ENCODE assay signal across 8 mouse cellular contexts in the genomic region with DNA sequence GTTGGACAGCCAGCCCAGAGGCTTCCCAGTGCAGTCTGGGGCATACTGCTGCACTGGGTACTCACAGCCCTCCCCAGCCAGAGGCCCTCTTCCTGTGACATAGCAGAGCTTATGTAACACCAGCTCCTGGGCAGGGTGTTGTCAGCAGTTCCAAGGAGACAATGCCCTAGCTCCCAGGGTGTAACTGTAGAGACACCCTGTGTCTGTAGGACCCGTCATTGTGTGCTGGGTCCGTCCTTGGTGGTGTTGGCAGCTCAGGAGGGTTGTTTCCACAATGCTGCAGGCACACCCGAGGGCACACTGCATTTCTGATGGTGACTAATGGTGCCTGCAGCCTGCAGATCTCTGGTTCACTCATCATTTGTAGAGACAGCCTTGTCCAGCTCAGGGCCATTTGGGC. TPM values are rescaled to one million over a fixed set of nuclear protein-coding genes. Genes with fewer than 3 reads are reported as not detected.
DNase-seq lines count a peak whose midpoint lies in the region; ATAC-seq lines count a peak whose summit lies in the region.

No protein-coding gene starts in this region.

- 37% methylated on average over 3 of the region's 3 CpGs for WGBS in heart, embryonic 13.5 days
- 7% methylated on average over 3 of the region's 3 CpGs for WGBS in macrophage (ENCODE audit: missing documents)

- H3K27me3 ChIP-seq in heart, embryonic 13.5 days (replicated peaks): no peaks in the 10 kb centered on the region

- H3K9ac ChIP-seq in heart, embryonic 13.5 days: no peak overlapping the region

- DNase-seq in heart, adult 9 months (ENCODE audit: low spot score in 2 of 2): peak; percentile 62 to 79
- DNase-seq in heart, postnatal 25 days (ENCODE audit: low spot score): no peak
- peak; percentile 68 for DNase-seq in Muller cell, postnatal 12 days (ENCODE audit: inconsistent ontology term)
- no peak for DNase-seq in MN1 (ENCODE audit: low spot score)
- DNase-seq in right cerebral cortex, adult 18-20 months: no peak

- ATAC-seq in heart, embryonic 13.5 days (ENCODE audit: extremely low read depth, insufficient number of reproducible peaks, low FRiP score, low TSS enrichment): no peak; the same call in 1 of the 2 replicates
- no peak for ATAC-seq in cerebellum, adult (ENCODE audit: insufficient number of reproducible peaks, low FRiP score, low TSS enrichment)

- no peak overlapping the region for H3K4me2 ChIP-seq in heart, embryonic 13.5 days

- H3K27ac ChIP-seq in heart, embryonic 13.5 days (replicated peaks): peak overlapping the region; percentile 48; the same call in 1 of the 2 replicates
- peak overlapping the region; percentile 50 for H3K27ac ChIP-seq in macrophage

- no peaks in the 10 kb centered on the region for H3K36me3 ChIP-seq in heart, embryonic 13.5 days
- no peaks in the 10 kb centered on the region for H3K36me3 ChIP-seq in macrophage (ENCODE audit: inconsistent target)

- no peak overlapping the region for H3K4me3 ChIP-seq in heart, embryonic 13.5 days
- H3K4me3 ChIP-seq in macrophage (ENCODE audit: inconsistent target): no peak overlapping the region

- peaks cover 57% of the 10 kb centered on the region for H3K4me1 ChIP-seq in heart, embryonic 13.5 days

- H3K9me3 ChIP-seq in heart, embryonic 13.5 days: no peaks in the 10 kb centered on the region

- intact Hi-C loops in heart, postnatal 25 days (cut with DNase I): loop anchor here (2.0 to 5.0 kb wide), 5 partner anchors 110 to 706 kb away; a partner anchor contains a TSS

- no peaks in the 10 kb centered on the region for H3K79me2 ChIP-seq in macrophage (ENCODE audit: inconsistent target)

RNA-seq across cellular contexts. Expression of a gene that starts 24.8 kb away (rescaled TPM):
- total RNA-seq in heart, postnatal 25 days (2021): 10 to 100 TPM; 36.4 to 37.2 TPM
- polyA plus RNA-seq in heart, embryonic 13.5 days (2015; fragmentation: Nextera tagmentation; extraction: Ambion mirVana): 39.8 and 47.0 TPM in 2 replicates
- 100 to 1,000 TPM in 22 of 26 experiments, 10 to 100 TPM in 4; 34.3 to 638 (median 220) TPM for total RNA-seq in macrophage (2018; cell fraction: chromatin; rRNA removed)
- 100 to 1,000 TPM in 23 of 26 experiments, 10 to 100 TPM in 3; 65.7 to 224 (median 135) TPM for total RNA-seq in macrophage (2018; cell fraction: cytosol; rRNA removed)
- total RNA-seq in macrophage (2018; cell fraction: nucleus; rRNA removed): 100 to 1,000 TPM in 21 of 26 experiments, 10 to 100 TPM in 5; 40.5 to 401 (median 169) TPM
- 101 to 202 TPM (median 130 TPM) in 3 replicates for polyA plus RNA-seq in macrophage (2018)

RNA-seq across cellular contexts. Expression of a gene that starts 28.3 kb away (rescaled TPM):
- total RNA-seq in heart, postnatal 25 days (2021): 1 to 10 TPM; 6.1 to 7.4 TPM
- polyA plus RNA-seq in heart, embryonic 13.5 days (2015; fragmentation: Nextera tagmentation; extraction: Ambion mirVana): 98.1 and 98.3 TPM in 2 replicates
- total RNA-seq in macrophage (2018; cell fraction: chromatin; rRNA removed): 10 to 100 TPM in 14 of 26 experiments, 1 to 10 TPM in 12; 1.5 to 28.4 (median 11.7) TPM
- total RNA-seq in macrophage (2018; cell fraction: cytosol; rRNA removed): 10 to 100 TPM in 20 of 26 experiments, 1 to 10 TPM in 6; 8.0 to 18.1 (median 12.9) TPM
- total RNA-seq in macrophage (2018; cell fraction: nucleus; rRNA removed): 10 to 100 TPM in 10 of 26 experiments, 1 to 10 TPM in 16; 3.3 to 75.8 (median 9.0) TPM
- 7.5 to 84.8 TPM (median 17.8 TPM) in 3 replicates for polyA plus RNA-seq in macrophage (2018)

RNA-seq across cellular contexts. Expression of a gene that starts 52.0 kb away (rescaled TPM):
- 10 to 100 TPM; 16.5 to 16.8 TPM for total RNA-seq in heart, postnatal 25 days (2021)
- 44.1 and 46.1 TPM in 2 replicates for polyA plus RNA-seq in heart, embryonic 13.5 days (2015; fragmentation: Nextera tagmentation; extraction: Ambion mirVana)
- total RNA-seq in macrophage (2018; cell fraction: chromatin; rRNA removed): 1 to 10 TPM in 1 of 26 experiments, under 1 TPM in 1, not detected in 24; 0.57 to 2.8 TPM
- total RNA-seq in macrophage (2018; cell fraction: cytosol; rRNA removed): under 1 TPM in 3 of 26 experiments, not detected in 23; 0.10 to 0.32 (median 0.24) TPM
- under 1 TPM in 1 of 26 experiments, not detected in 25; 0.62 TPM for total RNA-seq in macrophage (2018; cell fraction: nucleus; rRNA removed)
- 0.11 TPM in 1 of 3 replicates, not detected in the others for polyA plus RNA-seq in macrophage (2018)

Comparison
In these comparisons a context has a peak if more than half of its experiments do, and no peak if none do; other contexts are left out.
1. DNase-seq: peak in heart, adult 9 months (2 of 2) and Muller cell, postnatal 12 days (single experiment); none in heart, postnatal 25 days (single experiment), MN1 (single experiment) and right cerebral cortex, adult 18-20 months (single experiment).
2. RNA of a gene that starts 52.0 kb away (polyA plus RNA-seq): 44.1 to 46.1 TPM in heart, embryonic 13.5 days; 0.11 TPM in macrophage; every median in the first group is over 10 times any median in the second.